Mouse (Mus musculus) embryonic facial prominence, embryonic 15.5 days (tissue): Measurements from ENCODE around the gene Acot8. TPM values are rescaled to one million over a fixed set of nuclear protein-coding genes. Genes with fewer than 3 reads are reported as not detected.

Experiments
- ATAC-seq: fragments of 200-750 bp; cut with Nextera tagmentation; 2 replicates; pipeline ENCODE4 v1.8.0; 2017; ENCODE audit warnings: low read depth, moderate TSS enrichment; ENCODE audit not compliant: insufficient number of reproducible peaks, low FRiP score, low TSS enrichment
- H3K27ac ChIP-seq: fragments of 300-500 bp; sonication (generic); replicated peaks from 2 replicates; pipeline ENCODE4 v1.5.1; 2015; ENCODE audit warnings: mild to moderate bottlenecking, inconsistent platforms
- H3K27me3 ChIP-seq: fragments of 300-500 bp; sonication (generic); 2 replicates; pipeline ENCODE4 v1.6.1; 2015; ENCODE audit warnings: inconsistent platforms
- H3K36me3 ChIP-seq: fragments of 300-500 bp; sonication (generic); 2 replicates; pipeline ENCODE4 v1.6.1; 2015; ENCODE audit warnings: mild to moderate bottlenecking, inconsistent platforms
- H3K4me1 ChIP-seq: fragments of 300-500 bp; sonication (generic); 2 replicates; pipeline ENCODE4 v1.6.1; 2015; ENCODE audit warnings: inconsistent platforms
- H3K4me2 ChIP-seq: fragments of 300-500 bp; sonication (generic); replicated peaks from 2 replicates; pipeline ENCODE4 v1.6.1; 2015; ENCODE audit warnings: mild to moderate bottlenecking, inconsistent platforms
- H3K4me3 ChIP-seq: fragments of 300-500 bp; sonication (generic); replicated peaks from 2 replicates; pipeline ENCODE4 v1.5.1; 2015; ENCODE audit warnings: mild to moderate bottlenecking, inconsistent platforms
- H3K9ac ChIP-seq: fragments of 300-500 bp; sonication (generic); 2 replicates; pipeline ENCODE4 v1.6.1; 2015; ENCODE audit warnings: inconsistent platforms
- H3K9me3 ChIP-seq: fragments of 300-500 bp; sonication (generic); replicated peaks from 2 replicates; pipeline ENCODE4 v1.6.1; 2016; ENCODE audit warnings: inconsistent platforms
- WGBS: fragments of 180-500 bp; shearing (Covaris S2); methylation state at CpG from one replicate; pipeline ENCODE4 v1.1.7; 2015; 5-methylcytosine and 5-hydroxymethylcytosine counted together
- polyA plus RNA-seq: library from polyadenylated mRNA; unstranded; fragments of >200 nt; fragmentation: Nextera tagmentation; extraction: Ambion mirVana; gene quantifications from 2 replicates; pipeline ENCODE4 v1.2.1, GENCODE M21; 2015

Acot8 gene
- polyA plus RNA-seq, 1 experiment from 2014 or later, result 20.9 TPM

DNA sequence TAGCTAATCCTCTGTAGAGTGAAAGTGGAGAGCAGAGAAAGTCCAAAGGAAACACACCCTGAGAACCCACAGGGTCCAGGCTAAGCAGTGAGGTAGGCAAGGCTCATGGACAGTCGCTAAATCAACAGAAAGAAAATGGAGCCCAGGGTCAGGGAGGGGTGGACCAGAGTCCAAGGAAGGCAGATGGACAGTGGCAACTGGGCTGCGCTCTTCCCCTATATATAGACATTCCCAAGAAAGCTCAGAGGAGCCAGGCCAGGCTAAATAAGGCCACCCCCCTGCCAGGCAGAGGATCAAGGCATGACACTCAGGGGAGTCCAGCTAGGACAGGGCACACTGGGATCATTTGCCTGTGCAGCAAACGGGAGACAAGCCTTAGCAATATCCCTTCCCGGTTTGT lies 22.8 kb downstream of the Acot8 start:
- no peak overlapping the region for H3K4me3 ChIP-seq
- H3K4me1 ChIP-seq, result peaks cover 13% of the 10 kb centered on the region
- no peak overlapping the region for H3K9ac ChIP-seq
- H3K36me3 ChIP-seq, result no peaks in the 10 kb centered on the region
- ATAC-seq, result no peak
- H3K4me2 ChIP-seq, result no peak overlapping the region
- H3K9me3 ChIP-seq, result no peaks in the 10 kb centered on the region
- WGBS, result 78% methylated on average over 4 of the region's 4 CpGs
- H3K27me3 ChIP-seq, result no peaks in the 10 kb centered on the region; the same call in 1 of the 2 replicates
- 0 out of 2 replicates have a peak overlapping the region, but pooled peaks have one; percentile 17 for H3K27ac ChIP-seq

DNA sequence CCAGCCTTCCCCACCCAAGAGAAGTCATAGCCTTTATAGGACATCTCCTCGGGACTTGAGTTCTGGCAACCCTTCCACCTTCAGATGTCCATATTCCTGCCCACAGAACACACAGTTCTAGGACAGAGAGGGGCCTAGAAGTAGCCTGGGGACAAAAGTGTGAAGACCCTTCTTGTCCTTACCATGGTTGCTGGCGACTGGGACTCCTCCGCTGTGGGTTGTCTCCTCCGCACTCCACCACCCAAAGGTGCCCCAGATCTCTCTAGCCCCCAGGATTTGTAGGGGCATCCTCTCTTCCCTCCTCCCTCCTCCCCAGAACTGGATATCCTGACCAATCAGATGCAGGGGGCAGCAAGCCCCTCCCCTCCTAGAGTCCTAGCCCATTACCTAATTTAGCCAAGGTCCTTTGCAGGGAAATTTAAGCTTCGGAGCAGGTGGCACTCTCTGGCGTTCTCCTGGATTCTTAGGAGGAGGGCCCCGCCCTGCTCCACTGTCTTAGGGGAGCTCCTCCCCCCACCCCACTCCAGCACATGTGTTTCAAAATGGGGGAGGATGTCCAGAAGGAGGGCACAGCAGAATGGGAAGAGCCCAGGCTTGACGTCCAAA lies 25.1 kb downstream of the Acot8 start, which contains the start of gene Tnnc2:
Gene Tnnc2 (minus strand): TSS at position 487 of the 606 bp plus-strand sequence.
- Histone ChIP-seq H3K4me3 (no peak within 1 kb of the TSS), H3K27ac (no peak within 1 kb of the TSS), H3K36me3 (no peaks in the 10 kb centered on the region), H3K9me3 (no peaks in the 10 kb centered on the region), H3K4me2 (no peak within 1 kb of the TSS), H3K27me3 (no peaks in the 10 kb centered on the region; the same call in 1 of the 2 replicates), H3K4me1 (peaks cover 3% of the 10 kb centered on the region), H3K9ac (no peak within 1 kb of the TSS)
- no peak for ATAC-seq
- 62% methylated on average over 8 of the region's 8 CpGs for WGBS

DNA sequence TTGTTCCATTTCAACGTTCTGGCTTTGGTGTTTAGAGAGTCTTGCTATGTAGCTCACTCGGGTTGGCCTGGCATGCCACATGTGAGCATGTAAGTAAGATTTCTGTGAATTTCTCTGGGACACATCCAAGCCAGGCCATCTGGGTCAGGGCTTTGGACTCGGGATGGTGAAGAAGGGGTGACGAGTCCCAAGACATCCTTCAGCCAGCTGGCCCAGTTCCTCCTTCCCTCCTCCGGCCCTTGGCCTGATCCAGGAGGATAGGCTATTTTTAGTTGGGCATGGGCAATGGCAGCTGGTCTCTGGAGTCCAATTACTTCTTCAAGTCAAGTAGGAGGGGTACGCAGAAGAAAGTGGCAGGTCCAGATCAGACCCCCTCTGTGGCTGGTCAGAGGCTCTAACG lies 25.9 kb downstream of the Acot8 start:
- Histone ChIP-seq H3K4me2 (no peak overlapping the region), H3K4me1 (no peaks in the 10 kb centered on the region), H3K4me3 (no peak overlapping the region), H3K27me3 (no peaks in the 10 kb centered on the region; the same call in 1 of the 2 replicates), H3K36me3 (no peaks in the 10 kb centered on the region), H3K9me3 (no peaks in the 10 kb centered on the region), H3K9ac (no peak overlapping the region), H3K27ac (no peak overlapping the region)
- ATAC-seq, result no peak
- WGBS, result 74% methylated on average over 7 of the region's 7 CpGs

DNA sequence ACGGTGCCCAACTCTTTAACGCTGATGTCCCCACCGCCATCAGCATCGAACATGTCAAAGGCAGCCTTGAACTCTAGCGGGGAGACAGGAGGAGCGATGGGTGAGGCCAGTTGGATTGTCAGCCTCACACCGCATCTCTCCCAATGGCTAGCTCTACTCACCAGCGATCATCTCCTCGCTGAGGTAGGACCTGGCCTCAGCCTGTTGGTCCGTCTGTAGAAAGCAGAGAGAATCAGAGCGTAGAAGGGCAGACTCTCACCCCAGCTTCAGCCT lies 26.7 kb downstream of the Acot8 start:
- Histone ChIP-seq H3K36me3 (peaks cover 5% of the 10 kb centered on the region; the same call in 1 of the 2 replicates), H3K4me2 (no peak overlapping the region), H3K4me3 (no peak overlapping the region), H3K4me1 (0 out of 2 replicates have a peak, but pooled peaks cover 5% of the 10 kb centered on the region), H3K9me3 (no peaks in the 10 kb centered on the region), H3K9ac (no peak overlapping the region), H3K27ac (no peak overlapping the region), H3K27me3 (no peaks in the 10 kb centered on the region; the same call in 1 of the 2 replicates)
- 94% methylated on average over 11 of the region's 11 CpGs for WGBS
- no peak for ATAC-seq

DNA sequence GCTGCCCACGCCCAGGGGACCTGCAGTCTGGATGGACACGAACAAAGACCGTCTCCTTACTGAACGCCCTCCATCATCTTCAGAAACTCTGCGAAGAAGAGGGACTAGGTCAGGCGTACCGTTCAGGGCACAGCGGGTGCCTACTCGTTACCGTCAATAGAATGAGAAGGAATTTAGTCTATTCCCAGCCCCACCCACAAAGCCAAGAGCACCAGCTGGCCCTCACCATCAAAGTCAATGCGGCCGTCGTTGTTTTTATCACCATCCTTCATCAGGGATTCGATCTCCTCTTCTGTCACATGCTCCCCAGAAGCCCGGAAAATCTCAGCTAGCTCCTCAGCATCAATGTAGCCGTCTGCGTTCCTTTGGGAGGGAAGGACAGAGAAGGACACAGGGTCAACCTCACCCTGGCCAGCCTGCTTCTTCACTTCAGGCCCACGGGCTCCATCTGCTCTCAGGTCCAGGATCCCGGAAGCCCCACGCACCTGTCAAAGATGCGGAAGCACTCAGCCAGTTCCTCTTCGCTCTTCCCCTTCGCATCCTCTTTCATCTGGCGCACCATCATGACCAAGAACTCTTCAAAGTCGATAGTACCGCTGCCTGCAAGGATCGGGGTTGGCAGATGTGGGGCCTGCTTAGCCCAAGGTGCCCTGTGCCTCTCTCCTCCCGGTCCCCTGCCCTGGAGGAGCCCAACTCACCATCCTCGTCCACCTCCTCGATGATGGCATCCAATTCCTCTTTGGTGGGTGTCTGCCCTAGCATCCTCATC lies 27.3 kb downstream of the Acot8 start:
- 0 out of 2 replicates have a peak, but pooled peaks cover 5% of the 10 kb centered on the region for H3K4me1 ChIP-seq
- H3K36me3 ChIP-seq, result peaks cover 6% of the 10 kb centered on the region; the same call in 1 of the 2 replicates
- no peak overlapping the region for H3K9ac ChIP-seq
- no peak overlapping the region for H3K4me2 ChIP-seq
- H3K27me3 ChIP-seq, result no peaks in the 10 kb centered on the region; the same call in 1 of the 2 replicates
- WGBS, result 82% methylated on average over 30 of the region's 30 CpGs
- H3K9me3 ChIP-seq, result no peaks in the 10 kb centered on the region
- no peak for ATAC-seq
- no peak overlapping the region for H3K27ac ChIP-seq
- peak overlapping the region; percentile 10; the same call in 1 of the 2 replicates for H3K4me3 ChIP-seq

DNA sequence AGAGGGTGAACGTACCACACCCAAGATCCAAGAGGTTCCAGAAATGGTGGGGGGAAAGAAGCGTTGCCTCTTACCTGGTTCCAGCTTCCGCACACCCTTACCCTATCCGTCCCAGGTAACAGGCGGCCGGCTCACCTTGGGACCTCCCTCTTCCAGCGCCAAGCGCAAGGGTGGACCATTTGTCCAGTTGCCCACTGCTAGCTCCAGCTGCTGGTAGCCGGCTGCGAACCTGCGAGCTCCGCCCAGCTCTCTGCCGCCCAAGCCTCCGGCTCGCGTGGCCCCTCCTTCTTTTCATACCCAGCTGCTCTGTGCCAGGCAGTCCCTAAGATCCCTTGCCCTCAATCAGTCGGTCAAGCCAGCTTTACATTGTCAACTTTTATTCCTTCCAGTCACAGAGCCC lies 27.9 kb downstream of the Acot8 start:
- H3K4me2 ChIP-seq, result no peak overlapping the region
- H3K9me3 ChIP-seq, result no peaks in the 10 kb centered on the region
- peak overlapping the region; percentile 10; the same call in 1 of the 2 replicates for H3K4me3 ChIP-seq
- H3K27ac ChIP-seq, result no peak overlapping the region
- H3K4me1 ChIP-seq, result peaks cover 11% of the 10 kb centered on the region
- ATAC-seq, result peak; percentile 3; the same call in 1 of the 2 replicates
- peaks cover 12% of the 10 kb centered on the region; the same call in 1 of the 2 replicates for H3K36me3 ChIP-seq
- no peak overlapping the region for H3K9ac ChIP-seq
- H3K27me3 ChIP-seq, result no peaks in the 10 kb centered on the region; the same call in 1 of the 2 replicates
- WGBS, result 66% methylated on average over 17 of the region's 17 CpGs

DNA sequence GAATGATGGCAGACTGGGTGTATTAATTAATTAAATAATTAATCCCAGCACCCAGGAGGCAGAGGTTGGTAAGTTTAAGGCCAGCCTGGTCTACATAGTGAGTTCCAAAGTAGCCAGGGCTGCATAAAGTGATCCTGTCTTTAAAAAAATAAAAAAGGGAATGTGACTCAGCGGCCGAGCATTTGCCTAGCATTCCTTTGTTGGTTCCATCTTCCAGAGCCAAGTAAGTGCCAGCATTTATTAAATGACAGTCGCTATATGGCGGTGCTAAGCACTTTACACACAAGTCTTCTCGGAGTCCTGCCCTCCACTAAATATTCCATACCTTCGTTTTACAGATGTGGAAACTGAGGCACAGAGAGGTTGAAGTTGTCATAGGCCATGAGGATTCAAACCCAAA lies 28.6 kb downstream of the Acot8 start:
- Histone ChIP-seq H3K9ac (no peak overlapping the region), H3K36me3 (peaks cover 18% of the 10 kb centered on the region; the same call in 1 of the 2 replicates), H3K4me2 (no peak overlapping the region), H3K4me1 (peaks cover 17% of the 10 kb centered on the region), H3K9me3 (no peaks in the 10 kb centered on the region), H3K4me3 (no peak overlapping the region), H3K27me3 (no peaks in the 10 kb centered on the region; the same call in 1 of the 2 replicates), H3K27ac (no peak overlapping the region)
- WGBS, result 82% methylated on average over 6 of the region's 6 CpGs
- no peak for ATAC-seq

DNA sequence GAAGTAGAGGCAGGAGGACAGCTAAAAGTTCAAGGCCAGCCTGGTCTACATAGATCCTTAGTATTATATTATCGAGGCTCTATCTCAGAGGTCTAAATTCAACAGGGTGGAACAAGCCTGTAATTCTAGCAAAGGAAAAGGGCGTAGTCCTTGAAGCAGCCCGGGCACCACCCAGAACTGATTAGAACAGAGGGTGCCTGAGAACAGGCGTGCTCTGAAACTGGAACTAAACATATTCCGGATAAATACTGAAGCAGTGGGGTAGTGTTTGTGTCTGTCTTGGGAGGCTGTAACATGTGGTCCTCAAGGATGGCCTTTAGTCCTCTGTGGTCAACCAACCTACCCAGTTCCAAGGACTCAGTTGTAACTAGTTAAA lies 30.7 kb downstream of the Acot8 start:
- H3K4me1 ChIP-seq, result peaks cover 30% of the 10 kb centered on the region
- no peaks in the 10 kb centered on the region; the same call in 1 of the 2 replicates for H3K27me3 ChIP-seq
- no peak overlapping the region for H3K9ac ChIP-seq
- WGBS, result 78% methylated on average over 5 of the region's 5 CpGs
- no peak overlapping the region for H3K4me3 ChIP-seq
- H3K27ac ChIP-seq, result no peak overlapping the region
- H3K4me2 ChIP-seq, result no peak overlapping the region
- ATAC-seq, result no peak
- peaks cover 19% of the 10 kb centered on the region; the same call in 1 of the 2 replicates for H3K36me3 ChIP-seq
- H3K9me3 ChIP-seq, result no peaks in the 10 kb centered on the region

DNA sequence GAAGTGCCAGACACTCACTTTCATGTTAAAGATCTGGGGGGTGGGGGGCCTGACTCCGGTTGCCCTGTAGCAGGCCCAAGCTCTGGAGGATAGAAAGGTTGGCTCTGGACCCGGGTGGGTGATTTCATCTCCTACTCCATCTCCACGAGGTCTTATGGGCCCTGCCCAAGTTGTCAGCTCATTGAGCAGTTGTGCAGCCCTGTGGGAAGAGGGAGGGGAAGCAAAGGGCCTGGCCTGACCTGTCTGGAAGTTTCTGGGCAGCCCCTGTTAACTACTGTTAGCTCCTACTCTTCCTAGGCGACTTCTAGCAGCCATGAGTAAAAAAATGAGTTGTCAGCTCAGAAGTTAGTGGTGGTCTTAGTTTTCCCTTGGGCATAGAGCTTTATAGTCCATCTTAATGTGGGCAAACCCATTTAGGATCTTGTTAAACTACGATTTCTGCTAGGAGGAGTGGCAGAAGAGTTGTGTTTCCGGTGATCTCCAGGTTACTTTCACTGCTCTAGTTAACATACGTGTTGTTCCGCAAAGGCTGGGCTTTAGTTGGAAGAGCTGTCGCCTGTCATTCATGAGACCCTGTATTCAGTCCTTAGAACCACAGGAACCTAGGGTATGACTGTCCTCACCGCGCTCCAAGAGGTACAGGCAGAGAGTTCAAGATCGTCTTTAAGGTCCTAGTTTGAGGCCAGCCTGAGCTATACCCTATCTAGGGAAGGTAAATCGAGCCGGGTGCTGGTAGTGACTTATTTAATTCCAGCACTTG lies 31.3 kb downstream of the Acot8 start:
- no peak overlapping the region for H3K27ac ChIP-seq
- H3K4me3 ChIP-seq, result no peak overlapping the region
- H3K9ac ChIP-seq, result no peak overlapping the region
- H3K9me3 ChIP-seq, result no peaks in the 10 kb centered on the region
- peaks cover 19% of the 10 kb centered on the region; the same call in 1 of the 2 replicates for H3K36me3 ChIP-seq
- WGBS, result 78% methylated on average over 14 of the region's 14 CpGs
- no peaks in the 10 kb centered on the region; the same call in 1 of the 2 replicates for H3K27me3 ChIP-seq
- H3K4me1 ChIP-seq, result peaks cover 30% of the 10 kb centered on the region
- no peak for ATAC-seq
- H3K4me2 ChIP-seq, result no peak overlapping the region

DNA sequence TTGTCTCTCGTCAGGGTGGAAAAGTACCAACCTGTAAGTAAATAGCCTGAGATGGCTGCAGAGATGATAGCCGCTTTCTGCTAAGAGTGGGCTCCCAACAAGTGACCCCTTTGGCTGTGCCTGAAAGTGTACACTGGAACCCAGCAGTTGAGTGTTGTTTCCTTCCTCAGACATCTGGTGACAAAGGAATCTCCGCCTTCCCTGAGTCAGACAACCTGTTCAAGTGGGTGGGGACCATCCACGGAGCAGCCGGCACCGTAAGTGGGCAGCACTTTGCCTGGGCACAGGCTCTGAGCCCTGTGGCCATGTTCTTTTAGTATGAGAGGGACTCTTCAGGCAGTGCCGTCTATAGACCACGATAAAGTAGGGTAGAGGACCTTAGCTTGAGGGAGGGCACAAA lies 33.6 kb downstream of the Acot8 start:
- H3K27ac ChIP-seq, result no peak overlapping the region
- no peak overlapping the region for H3K9ac ChIP-seq
- H3K9me3 ChIP-seq, result no peaks in the 10 kb centered on the region
- ATAC-seq, result no peak
- H3K27me3 ChIP-seq, result no peaks in the 10 kb centered on the region
- H3K36me3 ChIP-seq, result peaks cover 41% of the 10 kb centered on the region
- peaks cover 30% of the 10 kb centered on the region for H3K4me1 ChIP-seq
- peak overlapping the region; percentile 66 for H3K4me3 ChIP-seq
- WGBS, result 78% methylated on average over 8 of the region's 8 CpGs
- H3K4me2 ChIP-seq, result peak overlapping the region; percentile 96

DNA sequence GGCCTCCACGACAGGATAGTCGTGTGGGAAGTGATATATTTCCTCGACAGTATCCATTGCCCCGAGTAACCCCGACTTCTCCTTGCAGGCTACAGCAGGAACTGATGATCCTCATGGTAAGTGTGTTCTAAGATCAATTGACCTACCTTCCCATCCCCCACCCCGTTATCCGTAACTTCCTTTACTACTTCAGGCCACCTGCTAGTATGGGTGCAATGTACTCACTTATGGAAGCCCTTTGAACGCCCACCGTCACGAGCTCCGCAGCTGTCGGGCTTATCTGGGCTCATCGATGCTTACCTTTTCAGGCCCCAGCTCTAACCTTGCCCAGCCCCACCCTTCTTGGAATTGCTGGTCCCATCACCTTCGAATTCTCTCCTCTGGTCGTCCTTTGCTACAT lies 34.4 kb downstream of the Acot8 start:
- no peaks in the 10 kb centered on the region for H3K27me3 ChIP-seq

More for the DNA sequence above, 34.4 kb downstream of the Acot8 start:
- Histone ChIP-seq H3K4me1 (peaks cover 30% of the 10 kb centered on the region), H3K9me3 (no peaks in the 10 kb centered on the region), H3K4me2 (peak overlapping the region; percentile 96), H3K9ac (peak overlapping the region; percentile 53), H3K36me3 (peaks cover 49% of the 10 kb centered on the region), H3K4me3 (peak overlapping the region; percentile 66), H3K27ac (peak overlapping the region; percentile 36; the same call in 1 of the 2 replicates)
- WGBS, result 3% methylated on average over 15 of the region's 15 CpGs
- no peak for ATAC-seq
